Mouse (Mus musculus) B cell, adult 2 months (primary cell): ENCODE measurements at regions not wholly inside any gene's neighbourhood (a gene's known extent, or its start where the extent isn't known, plus 50 kb on each side); places are given as distances from the start of the nearest gene placed in this dataset.
A peak's percentile ranks its signal among the peaks of the same experiment; 100 is the strongest.

ENCODE experiments used
- DNase-seq, 2 experiments: peaks; one replicate each; pipeline ENCODE4 v3.0.0; 2022

DNA sequence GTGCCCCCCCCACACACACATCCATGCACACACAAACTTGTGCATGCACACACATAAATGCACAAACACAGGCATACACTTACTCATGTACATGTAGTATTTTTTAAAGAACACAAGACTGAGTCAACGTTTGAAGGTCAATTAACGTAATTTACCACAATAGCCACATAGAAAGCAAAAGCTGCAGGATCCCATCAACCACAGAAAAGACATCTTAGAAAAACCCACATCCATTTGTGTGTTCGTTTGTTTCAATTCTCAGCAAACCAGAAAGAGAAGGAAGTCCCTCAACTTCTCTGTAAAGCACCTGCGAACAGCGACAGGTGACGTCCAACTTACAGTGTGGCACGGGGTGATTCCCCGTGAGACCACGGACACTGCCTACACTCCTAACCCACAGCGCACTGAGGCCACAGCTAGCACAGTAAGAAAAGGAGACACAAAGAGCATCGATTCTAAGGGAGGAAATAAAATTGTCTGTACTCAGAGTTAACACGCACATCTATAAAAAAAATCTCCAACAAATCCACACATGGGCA lies 53.8 kb downstream of the Dio3 start:
- no peak for DNase-seq

DNA sequence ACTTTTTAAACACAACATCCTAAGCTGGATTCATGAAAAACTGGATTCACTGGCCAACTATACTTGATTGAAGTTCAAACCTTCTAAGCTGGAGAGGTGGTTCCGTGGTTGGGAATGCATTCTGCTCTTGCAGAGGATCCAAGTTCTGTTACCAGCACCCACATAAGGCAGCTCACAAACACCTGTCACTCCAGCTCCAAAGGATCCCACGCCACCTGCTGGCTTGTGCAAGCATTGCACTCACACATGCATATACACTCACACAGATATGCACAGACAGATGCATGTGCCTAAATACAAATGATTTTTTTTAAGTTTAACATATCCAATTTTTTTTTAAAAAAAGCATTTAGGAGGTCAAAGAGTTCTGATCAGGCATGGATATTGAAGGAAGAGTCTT lies 55.7 kb downstream of the Dio3 start:
- no peak for DNase-seq

- DNase-seq: no peak
Measured at GRCm38 (mm10) chr12:110344280-110344827, 65.5 kb downstream of the Dio3 start.

DNA sequence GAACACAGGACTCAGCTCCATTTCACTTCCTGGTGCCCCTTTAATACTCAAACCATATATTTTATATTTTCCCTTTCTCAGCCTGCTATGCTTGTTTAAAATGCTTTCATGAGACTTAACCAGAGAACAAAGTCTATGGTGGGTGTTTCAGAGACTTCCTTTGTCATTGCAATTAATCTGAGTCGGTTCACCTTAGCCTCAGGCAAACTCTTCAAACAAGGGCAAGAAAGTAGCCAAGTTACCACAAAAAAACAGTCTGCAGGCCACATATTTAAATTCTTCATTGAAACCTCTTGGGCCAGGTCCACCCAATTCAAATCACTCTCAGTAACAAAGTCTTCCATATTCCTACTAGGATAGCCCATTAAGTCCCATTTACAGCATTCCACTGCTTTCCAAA lies 70.8 kb downstream of the Dio3 start:
- no peak for DNase-seq

DNA sequence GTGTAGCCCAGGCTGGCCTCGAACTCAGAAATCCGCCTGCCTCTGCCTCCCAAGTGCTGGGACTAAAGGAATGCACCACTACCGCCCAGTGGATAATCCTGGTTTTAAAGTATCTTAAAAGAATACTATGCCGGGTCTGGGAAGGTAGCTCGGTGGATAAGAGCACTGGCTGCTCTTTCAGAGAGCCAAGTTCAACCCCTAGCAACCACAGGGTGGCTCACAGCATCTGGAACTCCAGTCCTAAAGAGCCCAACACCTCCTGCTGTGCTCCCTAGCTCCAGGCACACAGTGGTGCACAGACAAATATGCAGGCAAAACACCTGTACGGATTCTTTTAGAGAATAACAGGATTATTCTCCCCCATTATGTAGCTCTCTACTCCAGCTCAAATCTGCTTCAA lies 77.0 kb downstream of the Dio3 start:
- DNase-seq: no peak

- DNase-seq: no peak
Measured at GRCm38 (mm10) chr12:110367102-110367501, 79.8 kb upstream of the Ppp2r5c start.

DNA sequence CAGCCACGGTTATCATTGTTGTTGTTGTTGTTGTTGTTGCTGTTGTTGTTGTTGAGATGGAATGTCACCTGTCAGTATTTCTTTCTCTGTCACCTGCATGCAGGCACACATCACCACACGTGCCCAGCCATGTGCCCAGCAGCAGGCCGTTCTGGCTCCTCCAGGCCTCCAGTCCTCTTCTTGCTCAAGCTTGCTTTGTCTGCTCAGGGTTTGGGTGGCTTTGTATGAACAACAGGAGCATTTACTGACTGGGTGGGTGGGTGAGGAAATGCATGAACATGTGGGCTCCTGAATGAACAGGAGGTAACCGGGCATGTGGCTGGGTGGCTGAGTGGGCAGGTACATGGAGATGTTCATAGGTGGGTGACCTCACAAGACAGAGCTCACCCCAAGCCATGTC lies 79.1 kb upstream of the Ppp2r5c start:
- DNase-seq: no peak

GRCm38 (mm10) chr12:110371886-110372690 lies 74.8 kb upstream of the Ppp2r5c start:
- no peak for DNase-seq

GRCm38 (mm10) chr12:110372986-110373385 lies 73.9 kb upstream of the Ppp2r5c start:
- no peak for DNase-seq

GRCm38 (mm10) chr12:110373408-110374065 lies 73.4 kb upstream of the Ppp2r5c start:
- peak; percentile 75 for DNase-seq

GRCm38 (mm10) chr12:110375139-110375538 lies 71.8 kb upstream of the Ppp2r5c start:
- DNase-seq: no peak

- peak; percentile 19 to 36 for DNase-seq
Measured at GRCm38 (mm10) chr12:110376062-110376837, 70.7 kb upstream of the Ppp2r5c start.

DNA sequence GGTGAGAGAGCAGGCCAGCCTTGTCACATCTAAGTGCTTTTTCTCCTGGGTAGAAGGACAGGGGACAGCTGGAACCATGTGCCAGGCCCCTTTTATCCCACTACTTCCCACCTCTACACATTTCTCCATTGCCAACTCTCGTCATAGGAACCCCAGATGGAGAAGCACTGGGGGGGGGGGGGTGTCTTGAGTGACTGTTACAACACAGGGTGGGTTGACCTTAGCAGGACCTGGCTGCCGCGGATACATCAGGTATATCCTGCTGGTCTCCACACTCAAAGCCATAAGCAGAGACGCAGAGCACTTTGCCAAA lies 70.1 kb upstream of the Ppp2r5c start:
- no peak for DNase-seq

DNA sequence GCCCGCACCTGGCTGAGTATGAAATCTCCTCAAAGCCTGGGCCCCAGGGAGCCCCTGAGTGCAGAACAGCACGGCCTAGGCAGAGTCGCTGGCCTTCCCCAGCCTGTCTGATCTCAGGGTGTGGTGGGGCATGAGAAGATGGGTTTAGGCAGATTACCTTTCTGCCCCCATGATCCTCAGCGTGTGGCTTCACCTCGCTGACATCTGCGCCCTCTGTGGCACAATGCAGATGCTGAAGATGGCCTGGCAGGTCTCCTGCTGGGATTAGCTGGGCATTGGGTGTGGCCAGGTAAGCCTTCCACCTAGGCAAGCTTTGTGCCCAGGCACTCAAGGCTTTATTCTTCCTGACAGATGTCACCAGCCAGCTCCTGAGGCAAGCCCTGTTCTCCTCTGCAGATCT lies 69.6 kb upstream of the Ppp2r5c start:
- no peak for DNase-seq

DNA sequence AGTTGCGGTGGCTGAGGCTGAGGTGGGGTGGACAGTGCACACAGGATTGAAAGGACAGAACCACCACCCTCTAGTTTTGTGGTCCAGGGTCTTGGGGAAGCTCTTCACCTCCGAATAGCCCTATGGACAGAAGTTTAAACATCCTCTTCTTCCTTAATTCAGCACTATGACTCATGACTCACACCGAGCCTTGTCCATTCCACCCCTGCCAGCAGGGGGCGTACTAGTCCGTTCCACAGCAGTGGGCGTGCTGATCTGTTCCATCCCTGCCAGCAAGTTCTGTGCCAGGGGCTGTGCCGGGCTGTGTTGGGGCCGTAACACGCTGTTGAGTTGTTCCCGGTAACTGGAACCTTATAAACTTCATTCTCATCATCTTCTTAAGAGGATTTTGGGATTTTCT lies 69.2 kb upstream of the Ppp2r5c start:
- DNase-seq: peak; percentile 52 to 62

DNA sequence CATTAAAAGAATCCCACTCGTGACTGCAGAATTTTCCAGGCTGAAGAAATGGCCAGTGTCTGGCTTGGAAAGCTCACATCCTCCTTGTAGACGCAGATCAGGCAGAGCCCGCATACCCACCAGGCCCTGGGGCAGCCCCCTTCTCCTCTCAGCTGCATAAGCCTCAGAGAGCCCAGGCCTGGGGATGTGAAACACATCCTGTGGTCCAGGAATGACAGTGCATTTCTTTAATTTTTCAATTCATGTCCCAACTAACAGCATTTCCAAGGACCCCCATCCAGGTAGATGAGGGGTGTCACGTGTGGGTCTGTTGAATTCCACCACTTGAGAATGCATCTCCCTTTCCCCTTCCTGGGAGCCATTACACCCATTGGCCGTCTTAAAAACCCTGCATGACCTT lies 68.6 kb upstream of the Ppp2r5c start:
- no peak for DNase-seq

GRCm38 (mm10) chr12:110379721-110380120 lies 67.2 kb upstream of the Ppp2r5c start:
- DNase-seq: no peak

DNA sequence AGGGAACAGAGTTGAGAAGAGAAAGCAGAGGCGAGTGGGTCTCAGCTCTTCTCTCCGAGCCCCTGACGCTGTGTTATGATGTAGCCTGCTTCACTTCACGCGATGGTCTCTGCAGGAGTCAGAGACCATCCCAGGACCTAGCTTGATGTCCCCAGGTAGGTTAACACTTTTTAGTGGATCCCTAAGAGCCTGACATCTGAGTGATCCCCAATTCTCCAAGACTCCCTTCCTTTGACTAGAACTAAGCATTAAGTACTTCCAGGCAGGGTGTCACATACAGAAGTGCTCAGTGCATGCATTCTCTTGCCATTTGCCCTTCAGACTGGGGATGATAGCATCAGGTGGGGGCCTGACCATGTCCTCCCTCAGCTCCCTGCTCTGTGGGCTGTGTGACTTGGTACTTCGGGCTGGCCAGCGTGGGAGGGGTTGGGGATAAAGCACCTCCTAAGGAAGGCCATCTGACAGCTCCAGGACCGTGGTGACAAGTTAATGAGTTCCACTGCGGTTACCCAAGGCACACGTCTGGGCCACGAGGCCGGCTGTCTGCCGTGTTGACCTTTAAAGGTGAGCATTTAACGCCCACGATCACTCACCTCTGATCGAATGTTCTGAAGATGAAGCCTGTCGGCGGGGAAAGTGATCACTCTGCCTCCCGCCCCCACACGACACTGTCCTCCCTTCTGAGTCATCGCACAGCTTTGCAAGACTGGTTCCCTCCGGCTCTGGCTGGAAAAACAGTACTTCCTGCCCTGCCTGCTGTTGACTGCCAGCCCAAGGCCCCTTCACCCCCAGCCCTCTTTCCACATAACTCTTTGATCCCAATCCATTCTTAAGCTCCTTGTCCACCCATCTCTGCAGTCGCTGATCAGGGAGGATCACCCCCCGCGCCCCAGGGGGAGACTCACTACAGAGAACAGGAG lies 65.8 kb upstream of the Ppp2r5c start:
- DNase-seq: no peak

DNA sequence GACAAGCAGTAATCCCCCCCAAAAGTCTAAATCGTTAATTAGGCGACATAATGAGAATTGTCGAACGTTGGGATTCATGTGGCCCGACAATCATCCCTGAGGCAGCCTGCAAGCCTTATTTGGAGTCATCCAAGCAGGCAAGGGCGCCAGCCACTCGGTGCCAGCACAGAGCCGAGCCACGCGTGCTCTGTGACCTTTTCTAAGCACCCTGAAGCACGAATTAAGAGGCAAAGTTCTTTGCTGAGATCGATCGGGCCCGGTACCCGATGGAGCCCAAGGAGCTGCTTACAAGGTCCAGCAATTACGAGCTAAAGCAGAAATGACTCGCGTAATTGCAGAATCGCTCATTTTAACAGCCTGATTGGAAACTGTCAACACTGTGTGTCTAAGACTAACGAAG lies 61.9 kb upstream of the Ppp2r5c start:
- no peak for DNase-seq

DNA sequence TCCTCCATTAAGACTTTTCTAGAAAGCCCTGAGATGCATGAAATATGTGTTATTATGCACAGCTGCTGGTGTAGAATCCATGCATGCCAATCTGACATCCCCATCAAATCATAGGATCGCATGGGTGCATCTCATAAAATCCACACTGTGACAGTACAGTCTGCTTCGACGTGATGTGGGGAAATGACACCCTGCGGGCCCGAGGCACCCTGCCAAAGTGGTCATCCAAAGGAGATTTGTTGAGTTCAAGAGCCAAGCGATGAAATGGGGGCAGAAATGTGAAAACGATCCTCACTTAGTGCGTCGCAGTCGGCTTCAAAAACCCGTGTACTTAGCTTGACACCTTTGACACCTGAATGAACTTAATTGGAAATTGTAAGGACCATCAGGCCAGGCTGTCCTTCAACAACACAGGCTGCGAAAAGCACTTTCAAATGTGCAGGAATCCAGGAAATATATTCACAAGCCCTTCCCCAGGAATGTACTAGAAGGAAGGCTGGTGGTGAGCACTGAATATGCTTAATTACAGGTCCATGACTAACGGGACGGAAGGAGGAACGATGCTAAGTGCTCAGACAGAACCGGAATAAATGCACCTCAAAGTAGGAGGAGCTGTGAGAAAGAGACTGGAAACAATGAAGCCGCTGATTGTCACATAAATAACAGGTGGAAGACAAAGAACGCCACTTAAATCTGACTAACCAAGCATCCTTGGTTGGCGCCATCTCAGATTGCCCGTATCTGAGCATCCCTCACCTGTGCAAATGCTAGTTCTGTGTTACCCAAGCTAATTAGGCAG lies 60.9 kb upstream of the Ppp2r5c start:
- DNase-seq: no peak

DNA sequence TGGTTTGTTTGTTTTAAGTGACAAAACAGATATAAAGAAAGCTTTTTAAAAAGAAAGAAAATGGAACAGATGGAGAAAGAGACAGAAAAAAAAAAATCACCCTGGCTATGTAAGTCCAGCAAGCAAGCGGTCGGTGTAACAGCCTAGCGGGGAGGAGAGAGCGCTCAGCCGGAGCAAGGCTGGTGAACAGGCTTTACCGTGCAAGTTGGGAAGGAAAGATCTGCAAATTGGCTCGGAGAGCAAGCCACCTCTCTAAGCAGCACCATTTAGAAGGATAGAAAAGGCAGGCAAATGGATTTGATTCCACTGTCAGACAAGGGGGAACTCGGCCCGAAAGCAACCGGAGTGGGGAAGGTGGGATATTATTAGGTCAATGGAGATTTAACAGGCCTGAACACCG lies 59.9 kb upstream of the Ppp2r5c start:
- no peak for DNase-seq
